Mouse (Mus musculus) activated CD4-positive, CD25-positive, alpha-beta regulatory T cell, adult 4 months (primary cell): ENCODE data around the gene Krtap9-5. TPM values are rescaled to one million over a fixed set of nuclear protein-coding genes. Genes with fewer than 3 reads are reported as not detected.

Source experiments
- ATAC-seq: one replicate; pipeline ENCODE4 v1.8.0; 2017
- polyA plus RNA-seq, 2 experiments: library from polyadenylated mRNA; unstranded; fragments of 100-300 nt; shearing (Covaris generic); gene quantifications; one replicate each; pipeline ENCODE4 v1.2.1; 2017

Gene Krtap9-5
- not detected for polyA plus RNA-seq

DNA sequence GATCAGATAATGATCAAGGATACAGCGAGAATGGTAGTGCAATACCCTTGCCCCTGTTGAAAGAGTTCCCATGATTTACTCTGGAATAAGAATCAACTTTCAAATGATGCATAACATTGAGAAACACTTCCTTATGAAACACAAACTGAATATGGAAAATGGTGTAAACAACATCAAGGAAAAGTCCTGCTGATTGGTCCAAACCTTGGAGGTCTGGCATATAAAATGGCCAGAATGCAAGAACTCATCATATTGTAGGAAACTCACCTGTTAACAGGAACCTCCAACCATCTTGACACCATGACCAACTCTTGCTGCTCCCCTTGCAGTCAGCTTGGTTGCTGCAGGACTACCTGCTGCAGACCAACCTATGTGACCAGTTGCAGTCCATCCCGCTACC is at the start of gene Krtap9-5:
Gene Krtap9-5, plus strand, starts transcription at position 301 of the 400 bp plus-strand sequence.
- no peak for ATAC-seq

DNA sequence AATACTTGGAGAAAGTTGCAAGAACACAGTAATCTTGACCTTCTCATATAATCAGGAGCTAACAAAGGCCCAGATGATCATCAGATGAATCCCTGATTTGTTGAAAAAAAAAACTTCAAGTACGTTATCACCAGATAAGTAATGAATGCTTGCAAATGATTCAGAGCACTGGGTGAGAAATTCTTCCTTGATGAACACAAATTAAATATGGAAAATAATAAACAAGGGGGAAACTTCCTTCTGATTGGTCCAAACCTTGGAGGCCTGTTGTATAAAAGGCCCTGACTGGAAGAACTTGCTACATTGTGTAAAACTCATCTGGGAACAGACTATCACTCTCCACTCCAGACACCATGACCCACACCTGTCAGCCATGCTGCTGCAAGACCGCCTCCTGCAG is 40.7 kb upstream of the Krtap9-5 start, which contains the start of gene Krtap31-1:
Gene Krtap31-1, plus strand, starts transcription at position 301 of the 400 bp plus-strand sequence.
- no peak for ATAC-seq

DNA sequence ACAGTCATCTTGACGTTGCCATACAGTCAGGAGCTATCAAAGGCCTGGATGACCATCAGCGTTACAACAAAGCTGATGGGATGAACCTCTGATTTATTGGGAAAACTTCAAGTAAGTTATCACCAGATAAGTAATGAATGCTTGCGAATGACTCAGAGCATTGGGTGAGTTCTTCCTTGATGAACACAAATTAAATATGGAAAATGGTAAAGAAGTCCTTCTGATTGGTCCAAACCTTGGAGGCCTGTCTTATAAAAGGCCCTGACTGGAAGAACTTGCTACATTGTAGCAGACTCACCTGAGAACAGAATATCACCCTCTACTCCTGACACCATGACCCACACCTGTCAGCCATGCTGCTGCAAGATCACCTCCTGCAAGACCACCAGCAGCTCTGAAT is 33.8 kb upstream of the Krtap9-5 start, which contains the start of gene Gm11565:
Gene Gm11565, plus strand, starts transcription at position 301 of the 400 bp plus-strand sequence.
- ATAC-seq: no peak

DNA sequence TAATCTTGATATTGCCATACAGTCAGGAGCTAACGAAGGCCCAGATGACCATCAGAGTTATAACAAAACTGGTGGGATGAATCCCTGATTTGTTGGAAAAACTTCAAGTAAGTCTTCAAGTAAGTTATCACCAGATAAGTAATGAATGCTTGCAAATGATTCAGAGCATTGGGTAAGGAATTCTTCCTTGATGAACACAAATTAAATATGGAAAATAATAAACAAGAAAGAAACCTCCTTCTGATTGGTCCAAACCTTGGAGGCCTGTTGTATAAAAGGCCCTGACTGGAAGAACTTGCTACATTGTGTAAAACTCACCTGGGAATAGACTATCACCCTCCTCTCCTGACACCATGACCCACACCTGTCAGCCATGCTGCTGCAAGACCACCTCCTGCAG is 12.3 kb upstream of the Krtap9-5 start, which contains the start of gene Krtap31-2:
Gene Krtap31-2, plus strand, starts transcription at position 301 of the 400 bp plus-strand sequence.
- no peak for ATAC-seq

DNA sequence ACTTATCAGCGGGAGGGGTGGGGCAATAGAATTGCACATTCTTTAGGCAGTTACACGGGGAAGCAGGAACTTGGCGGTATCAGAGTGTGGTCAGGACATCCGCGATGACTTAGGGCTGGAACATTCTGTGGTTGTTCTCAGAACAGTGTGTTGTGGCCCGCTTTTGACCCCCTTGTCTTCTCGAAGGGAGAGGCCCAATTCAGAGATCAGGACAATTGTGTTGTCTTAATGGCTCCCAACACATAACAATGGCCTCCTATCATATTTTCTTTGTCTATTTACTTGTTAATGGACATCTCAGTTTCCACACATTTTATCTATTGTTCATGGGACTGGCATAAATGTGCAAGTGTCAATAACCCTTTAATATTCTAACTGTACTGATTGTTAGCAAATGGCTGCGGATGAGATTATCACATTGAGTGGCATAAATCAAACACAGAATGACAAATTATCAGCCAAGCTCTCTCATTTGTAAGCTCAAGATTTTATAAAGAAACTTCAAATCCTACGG is 10.5 kb upstream of the Krtap9-5 start:
- no peak for ATAC-seq

DNA sequence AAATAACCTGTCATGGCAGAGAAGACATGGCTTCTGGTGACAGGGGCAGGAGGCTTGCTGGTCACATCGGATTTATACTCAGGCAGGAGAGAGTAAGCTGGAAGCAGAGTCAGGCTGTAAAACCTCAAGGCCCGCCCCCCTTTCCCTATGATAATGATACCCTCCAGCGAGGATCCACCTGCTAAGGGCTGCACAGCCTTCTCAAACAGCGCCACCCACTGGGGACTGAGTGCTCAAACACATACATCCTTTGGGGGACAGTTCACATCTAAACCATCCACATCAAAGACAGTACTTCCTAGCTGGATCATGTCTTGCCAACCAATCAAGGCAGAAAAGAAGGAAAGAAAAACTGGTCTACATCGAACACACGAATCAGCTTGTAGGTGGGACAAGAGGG is 15.9 kb downstream of the Krtap9-5 start:
- no peak for ATAC-seq

DNA sequence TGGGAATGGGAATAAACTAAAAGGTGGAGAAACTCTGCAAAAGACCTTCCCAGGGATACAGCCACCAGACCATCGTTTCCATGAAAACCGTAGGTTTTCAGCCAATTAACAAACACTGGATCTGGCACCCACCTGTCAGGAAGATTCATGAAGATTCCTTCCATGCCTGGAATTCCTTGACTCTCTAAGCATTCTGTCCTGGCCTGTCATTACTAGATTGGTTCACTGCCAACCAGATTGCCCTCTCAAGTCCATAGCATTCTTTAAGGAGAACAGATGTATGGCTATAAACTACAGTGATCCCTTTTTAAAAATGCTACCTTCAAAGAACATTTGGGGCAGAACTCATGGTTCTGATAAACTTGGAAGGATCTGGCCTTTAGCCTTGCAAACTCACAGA is 17.7 kb downstream of the Krtap9-5 start:
- ATAC-seq: no peak

DNA sequence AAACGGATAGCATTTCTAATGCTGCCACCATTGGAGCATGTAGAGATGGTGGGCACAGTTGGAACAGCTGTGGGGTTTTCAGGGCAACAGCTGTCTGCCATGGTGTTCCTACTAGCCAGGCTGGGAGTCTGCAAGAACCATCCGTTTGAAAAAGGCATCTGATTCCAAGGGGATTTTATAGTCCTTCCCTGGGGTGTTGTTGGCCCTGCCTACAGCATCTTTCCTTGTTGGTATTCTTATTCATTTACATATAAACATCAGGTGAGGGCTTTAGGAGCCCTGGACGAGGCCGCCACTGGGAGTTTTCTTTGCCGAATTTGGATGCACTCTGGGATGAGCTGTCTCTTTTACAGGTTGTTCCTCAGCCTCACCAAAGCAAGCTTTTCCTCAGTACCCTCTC is 30.7 kb downstream of the Krtap9-5 start, which contains the start of gene Krtap29-1:
Gene Krtap29-1, minus strand, starts transcription at position 101 of the 400 bp plus-strand sequence.
- ATAC-seq: no peak

DNA sequence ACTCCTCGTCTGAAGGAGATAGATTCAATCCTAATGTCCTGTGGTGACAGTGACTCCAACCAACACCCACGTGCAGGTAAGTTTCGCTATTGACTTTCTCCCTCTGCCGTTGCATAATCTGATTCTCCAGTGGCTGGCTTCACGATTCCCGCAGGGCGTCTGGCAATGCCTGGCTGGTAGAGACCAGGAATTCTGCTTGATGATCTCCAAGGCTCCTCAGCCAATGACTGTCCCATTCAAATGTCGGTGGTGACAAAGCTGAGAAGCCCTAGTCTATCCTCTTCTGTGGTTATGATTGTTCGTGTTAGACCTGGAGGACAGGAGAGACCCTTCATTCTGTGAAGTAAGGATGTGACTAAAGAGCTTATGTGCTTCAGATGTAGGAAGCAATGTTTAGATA is 34.5 kb downstream of the Krtap9-5 start:
- no peak for ATAC-seq

DNA sequence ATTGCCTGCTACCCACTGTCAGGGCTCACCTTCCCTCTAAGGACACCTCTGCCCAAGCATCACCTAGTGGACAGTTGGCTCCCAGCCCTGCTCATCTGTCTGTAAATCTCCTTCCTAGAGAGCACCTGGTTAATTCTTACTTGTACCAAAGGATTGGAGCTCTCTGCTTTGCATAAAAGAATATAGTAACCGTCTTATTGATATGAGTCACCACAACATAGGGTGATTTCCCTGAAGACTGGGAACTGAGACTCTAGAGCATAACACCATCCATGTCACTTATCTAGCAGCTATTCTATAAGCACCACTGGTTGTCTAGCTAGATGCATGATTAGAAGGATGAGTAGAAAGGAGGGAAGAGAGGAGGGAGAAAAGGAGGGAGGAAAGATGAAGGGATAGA is 35.2 kb downstream of the Krtap9-5 start:
- ATAC-seq: no peak

DNA sequence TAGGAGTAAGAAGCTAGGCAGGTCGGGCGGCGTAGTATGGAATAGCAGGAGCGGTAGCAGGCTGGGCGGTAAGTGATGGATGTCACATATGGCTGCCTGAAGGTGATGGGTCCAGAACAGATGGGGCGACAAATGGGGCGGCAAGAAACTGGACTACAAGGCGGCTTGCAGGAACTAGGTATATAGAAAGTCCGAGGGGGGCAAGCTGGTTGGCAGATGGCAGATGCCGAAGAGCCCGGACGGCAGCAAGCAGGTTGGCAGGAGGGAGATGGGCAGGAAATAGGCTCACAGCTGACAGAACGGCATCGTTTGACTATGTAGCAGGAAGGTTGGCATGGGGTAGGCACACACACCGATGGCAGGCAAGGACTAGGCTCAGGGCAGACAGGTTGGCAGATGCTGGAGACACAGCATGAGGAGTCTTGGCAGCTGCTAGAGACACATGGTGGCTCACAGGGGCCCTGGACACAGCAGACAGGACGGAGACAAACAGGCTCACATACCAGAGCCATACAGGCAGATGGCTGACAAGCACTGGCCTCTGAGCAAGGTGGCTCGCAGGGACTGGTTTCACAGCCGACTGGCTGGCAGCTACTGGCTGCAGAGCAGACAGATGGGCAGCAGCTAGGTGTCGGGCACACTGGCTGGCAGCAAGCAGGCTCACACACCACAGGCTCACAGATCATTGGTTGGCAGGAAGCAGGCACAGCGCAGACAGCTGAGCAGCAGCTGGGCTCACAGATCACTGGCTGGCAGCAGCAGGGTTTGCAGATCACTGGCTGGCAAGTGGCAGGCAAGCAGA is 37.2 kb downstream of the Krtap9-5 start:
- no peak for ATAC-seq

DNA sequence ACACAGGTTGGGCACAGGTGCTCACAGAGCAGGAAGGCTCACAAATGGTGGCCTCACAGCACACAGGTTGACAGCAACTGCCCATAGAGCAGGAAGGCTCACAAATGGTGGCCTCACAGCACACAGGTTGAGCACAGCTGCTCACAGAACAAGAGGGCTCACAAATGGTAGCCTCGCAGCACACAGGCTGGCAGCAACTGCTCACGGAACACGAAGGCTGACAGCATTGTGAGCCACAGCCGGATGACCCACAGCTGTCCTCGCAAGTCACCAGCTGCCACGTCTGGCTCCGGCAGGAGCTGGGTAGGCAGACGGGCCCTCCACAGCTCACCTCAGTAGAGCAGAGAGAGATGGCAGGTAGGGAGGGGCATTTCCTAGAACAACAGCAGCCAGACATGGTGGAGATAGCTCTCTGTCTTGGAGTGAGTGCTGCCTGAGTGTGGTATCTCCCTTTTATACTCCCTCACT is 37.9 kb downstream of the Krtap9-5 start, which contains the start of gene Krtap16-1:
Gene Krtap16-1, minus strand, starts transcription at position 418 of the 468 bp plus-strand sequence.
- ATAC-seq: no peak

DNA sequence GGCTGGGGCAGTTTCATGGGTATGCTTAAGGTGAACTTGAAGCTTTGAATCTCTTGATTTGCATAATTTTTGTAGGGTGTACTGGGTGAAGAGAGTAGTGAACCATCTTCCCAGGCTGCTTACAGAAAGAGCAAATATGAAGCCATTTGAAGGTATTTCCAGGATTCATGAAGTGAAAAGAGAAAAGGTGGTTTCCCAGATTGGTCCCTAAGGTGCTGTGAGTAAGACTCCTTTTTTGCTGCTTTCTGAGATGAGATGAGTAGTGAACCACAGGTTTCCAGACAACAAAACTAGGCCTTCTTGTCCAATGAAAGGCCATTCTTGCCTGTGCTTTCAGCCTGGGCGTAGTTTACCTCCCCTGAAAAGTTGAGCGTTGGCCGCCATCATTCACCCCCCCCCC is 40.3 kb downstream of the Krtap9-5 start:
- no peak for ATAC-seq

DNA sequence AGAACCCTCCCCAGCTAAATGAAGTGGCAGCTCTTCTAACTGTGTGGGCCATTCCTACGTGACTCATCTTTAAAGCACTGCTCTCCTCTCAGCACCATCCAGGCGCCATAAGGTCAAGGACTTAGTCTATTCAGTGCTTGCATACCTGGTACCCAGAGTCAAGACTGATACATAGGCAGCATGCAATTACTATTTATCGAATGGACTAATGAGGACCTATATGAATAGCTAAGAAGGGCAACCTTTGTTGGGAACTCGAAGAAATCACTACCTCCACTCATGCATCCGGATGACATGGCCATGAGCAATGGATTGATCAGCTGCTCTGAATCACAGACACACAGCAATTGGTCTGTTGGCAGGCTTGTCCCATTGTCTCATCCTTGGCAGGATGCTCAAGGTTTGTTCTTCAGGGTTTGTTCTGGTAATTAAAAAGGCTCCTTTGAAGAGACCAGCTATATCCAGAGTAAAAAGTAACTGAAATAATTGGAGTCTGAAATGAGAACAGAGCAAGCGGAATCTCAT is 41.7 kb downstream of the Krtap9-5 start:
- ATAC-seq: no peak

DNA sequence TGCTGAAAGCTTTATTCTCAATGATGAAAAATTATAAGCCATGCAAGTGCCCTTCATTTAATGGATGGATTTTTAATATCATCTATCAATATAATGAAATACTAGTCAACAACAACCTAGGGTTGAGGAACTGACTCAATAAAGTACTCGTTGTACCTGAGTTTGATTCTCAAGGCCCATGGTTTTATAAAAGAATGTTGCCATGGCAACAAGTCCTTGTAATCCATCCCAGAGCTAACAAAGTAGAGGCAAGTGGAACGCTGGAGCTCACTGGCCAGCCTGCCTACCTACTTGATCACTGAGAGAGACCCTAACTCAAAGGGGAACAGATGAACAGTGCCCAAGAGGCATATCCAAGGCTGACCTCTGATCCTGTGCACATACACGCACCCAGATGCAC is 42.3 kb downstream of the Krtap9-5 start:
- no peak for ATAC-seq

DNA sequence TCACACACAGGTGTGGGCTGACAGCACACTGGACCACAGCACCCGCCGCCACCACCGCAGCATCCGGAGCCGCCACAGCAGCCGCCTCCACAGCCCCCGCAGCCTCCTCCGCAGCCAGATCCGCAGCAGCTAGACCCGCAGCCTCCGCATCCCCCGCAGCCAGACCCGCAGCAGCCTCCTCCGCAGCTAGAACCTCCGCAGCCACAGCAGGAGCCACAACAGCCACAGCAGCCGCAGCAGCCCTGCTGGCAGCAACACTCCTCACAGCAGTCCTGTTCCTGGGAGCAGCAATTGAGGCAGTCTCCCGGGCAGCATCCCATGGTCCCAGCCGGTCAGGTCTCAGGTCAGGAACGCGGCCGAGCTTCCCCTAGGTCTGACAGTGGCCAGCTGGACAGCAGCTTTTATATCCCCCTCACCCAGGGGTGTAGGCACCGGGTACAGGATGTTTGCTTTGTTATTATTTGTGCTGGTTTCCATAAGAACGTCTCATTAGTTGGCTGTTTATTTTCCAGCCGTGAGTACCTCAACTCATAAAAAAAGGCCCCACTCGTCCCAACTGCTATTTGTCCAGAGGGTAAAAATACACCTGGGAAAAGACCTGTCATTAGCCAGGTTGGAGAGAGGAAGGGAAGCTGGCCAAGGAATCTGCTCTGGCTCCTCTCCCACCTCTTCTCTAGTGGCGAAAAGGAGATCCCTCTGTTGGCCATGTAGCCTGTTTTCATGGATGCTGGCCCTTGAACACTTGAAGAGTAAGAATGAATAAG is 45.5 kb downstream of the Krtap9-5 start, which contains the start of gene Krtap17-1:
Gene Krtap17-1, minus strand, starts transcription at position 375 of the 764 bp plus-strand sequence.
- no peak for ATAC-seq

DNA sequence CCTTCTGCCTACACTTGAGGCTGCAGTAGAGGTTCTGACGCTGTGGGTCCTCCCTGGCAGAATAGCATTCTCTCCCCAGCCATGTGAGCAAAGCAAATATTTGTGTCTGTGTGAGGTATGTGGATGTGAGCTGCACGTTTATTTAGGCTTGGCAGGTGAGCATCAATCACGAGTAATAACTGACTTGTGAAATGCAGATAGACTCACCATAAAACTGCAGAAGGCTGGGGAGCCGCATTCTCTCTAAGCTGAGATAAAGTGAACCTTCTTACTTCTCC is 46.0 kb downstream of the Krtap9-5 start:
- no peak for ATAC-seq

DNA sequence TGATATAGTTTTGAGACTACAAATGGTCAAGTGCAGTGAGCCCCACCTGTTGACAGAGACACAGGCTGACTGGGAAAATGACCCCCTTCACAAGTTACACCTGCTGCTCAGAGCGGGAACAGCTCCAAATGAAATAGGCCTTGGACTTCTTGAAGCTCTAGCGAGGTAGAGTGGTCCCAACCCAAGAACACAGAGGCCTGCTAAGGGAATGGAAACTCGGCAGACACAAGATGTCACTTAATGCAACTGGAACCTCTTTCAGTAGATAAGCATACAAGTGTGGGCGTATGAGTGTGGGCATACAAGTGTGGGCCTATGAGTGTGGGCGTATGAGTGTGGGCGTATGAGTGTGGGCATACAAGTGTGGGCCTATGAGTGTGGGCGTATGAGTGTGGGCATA is 50.8 kb downstream of the Krtap9-5 start:
- no peak for ATAC-seq

Other genes with a start within 250 kb of the Krtap9-5 start
- gene Gm14180, start 214.2 kb upstream of the Krtap9-5 start, polyA plus RNA-seq: not detected
- gene Gm11595, start 175.6 kb upstream of the Krtap9-5 start, polyA plus RNA-seq: not detected
- gene Krtap4-8, start 167.8 kb upstream of the Krtap9-5 start, polyA plus RNA-seq: not detected
- not detected for gene Krtap4-9, start 163.3 kb upstream of the Krtap9-5 start, polyA plus RNA-seq
- gene Gm11596, start 155.0 kb upstream of the Krtap9-5 start, polyA plus RNA-seq: not detected
- gene Gm11569, start 149.5 kb upstream of the Krtap9-5 start, polyA plus RNA-seq: not detected
- not detected for gene Gm11554, start 144.0 kb upstream of the Krtap9-5 start, polyA plus RNA-seq
- gene Krtap4-13, start 138.6 kb upstream of the Krtap9-5 start, polyA plus RNA-seq: not detected
- not detected for gene Gm11564, start 132.8 kb upstream of the Krtap9-5 start, polyA plus RNA-seq
- gene 2300003K06Rik, start 110.4 kb upstream of the Krtap9-5 start, polyA plus RNA-seq: not detected
- not detected for gene Krtap4-16, start 96.9 kb upstream of the Krtap9-5 start, polyA plus RNA-seq
- gene Gm11568, start 90.6 kb upstream of the Krtap9-5 start, polyA plus RNA-seq: not detected
- not detected for gene Gm11559, start 84.0 kb upstream of the Krtap9-5 start, polyA plus RNA-seq
- not detected for gene Krtap9-1, start 75.1 kb upstream of the Krtap9-5 start, polyA plus RNA-seq
- not detected for gene Gm11567, start 69.3 kb upstream of the Krtap9-5 start, polyA plus RNA-seq
- gene Krtap31-1, start 40.6 kb upstream of the Krtap9-5 start, polyA plus RNA-seq: not detected
- not detected for gene Gm11565, start 33.7 kb upstream of the Krtap9-5 start, polyA plus RNA-seq
- not detected for gene Krtap31-2, start 12.2 kb upstream of the Krtap9-5 start, polyA plus RNA-seq
- gene Krtap29-1, start 30.6 kb downstream of the Krtap9-5 start, polyA plus RNA-seq: not detected
- gene Krtap16-1, start 38.1 kb downstream of the Krtap9-5 start, polyA plus RNA-seq: not detected
- not detected for gene Krtap17-1, start 45.5 kb downstream of the Krtap9-5 start, polyA plus RNA-seq
- gene Krt33a, start 67.7 kb downstream of the Krtap9-5 start, polyA plus RNA-seq: not detected
- not detected for gene Krt33b, start 81.4 kb downstream of the Krtap9-5 start, polyA plus RNA-seq
- gene Krt34, start 93.1 kb downstream of the Krtap9-5 start, polyA plus RNA-seq: not detected
- gene Krt31, start 102.1 kb downstream of the Krtap9-5 start, polyA plus RNA-seq: not detected
- not detected for gene Krt32, start 139.8 kb downstream of the Krtap9-5 start, polyA plus RNA-seq
- not detected for gene Krt35, start 147.8 kb downstream of the Krtap9-5 start, polyA plus RNA-seq
- not detected for gene Krt36, start 157.2 kb downstream of the Krtap9-5 start, polyA plus RNA-seq
- not detected for gene Krt13, start 173.1 kb downstream of the Krtap9-5 start, polyA plus RNA-seq
- gene Krt15, start 187.5 kb downstream of the Krtap9-5 start, polyA plus RNA-seq: not detected
- gene Krt19, start 200.2 kb downstream of the Krtap9-5 start, polyA plus RNA-seq: not detected
- not detected for gene Krt9, start 244.8 kb downstream of the Krtap9-5 start, polyA plus RNA-seq